Mouse (Mus musculus) left cerebral cortex, postnatal 4 days (tissue): ENCODE data around the gene Bloc1s4. TPM values are rescaled to one million over a fixed set of nuclear protein-coding genes. Genes with fewer than 3 reads are reported as not detected.

ENCODE experiments used
- DNase-seq: peaks from one replicate; pipeline ENCODE4 v3.0.0-alpha.2; 2022
- intact Hi-C: fragments of 180-260 bp; cut with DNase I; formaldehyde crosslinking; loops from one replicate; pipeline ENCODE4 v1.15.1; 2025
- total RNA-seq, 2 experiments: library from RNA; stranded (reverse); gene quantifications; 2 replicates each; pipeline ENCODE4 v1.2.3; 2021

Bloc1s4 gene
- total RNA-seq, 2 experiments from 2014 or later, result 15.2 to 17.5 TPM

DNA sequence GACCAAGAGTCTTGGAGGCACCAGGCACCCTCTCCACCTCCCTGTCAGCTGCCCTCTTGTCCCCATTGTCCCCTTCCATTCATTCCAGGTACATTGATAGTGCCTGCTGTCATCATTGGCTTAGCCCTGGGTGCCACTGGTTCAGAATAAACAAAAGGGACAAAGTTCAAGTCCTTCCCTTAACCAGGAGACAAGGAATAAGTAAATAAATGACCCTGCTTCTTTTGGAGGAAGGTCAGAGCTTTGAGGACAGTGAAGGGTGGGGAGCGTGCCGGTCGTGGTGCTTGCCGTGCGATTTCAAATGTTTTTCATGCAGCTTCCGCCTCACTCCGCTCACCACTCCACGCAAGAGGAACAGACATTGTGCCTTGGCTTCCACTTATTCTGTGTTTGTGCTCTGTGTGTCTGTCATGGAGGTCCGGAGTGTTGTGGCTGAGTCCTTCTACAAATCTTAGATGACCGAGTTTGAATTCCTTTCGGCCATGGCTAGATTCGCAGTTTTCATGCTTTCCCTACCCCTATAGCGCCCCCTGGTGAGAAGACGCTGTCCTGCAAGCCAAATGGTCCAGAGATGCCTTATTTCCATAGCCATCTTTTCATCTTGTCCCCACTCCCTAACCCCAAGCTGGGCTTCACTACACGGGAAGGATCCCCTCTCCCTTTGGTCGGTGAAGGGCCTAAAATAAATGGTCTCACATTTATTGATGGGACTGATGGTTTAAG, 6.2 kb downstream of the Bloc1s4 start:
- DNase-seq, result peak; percentile 85
- intact Hi-C loops, result loop anchor here (5.0 to 10.0 kb wide), 3 partner anchors 140 to 767 kb away; no protein-coding TSS in a partner anchor

DNA sequence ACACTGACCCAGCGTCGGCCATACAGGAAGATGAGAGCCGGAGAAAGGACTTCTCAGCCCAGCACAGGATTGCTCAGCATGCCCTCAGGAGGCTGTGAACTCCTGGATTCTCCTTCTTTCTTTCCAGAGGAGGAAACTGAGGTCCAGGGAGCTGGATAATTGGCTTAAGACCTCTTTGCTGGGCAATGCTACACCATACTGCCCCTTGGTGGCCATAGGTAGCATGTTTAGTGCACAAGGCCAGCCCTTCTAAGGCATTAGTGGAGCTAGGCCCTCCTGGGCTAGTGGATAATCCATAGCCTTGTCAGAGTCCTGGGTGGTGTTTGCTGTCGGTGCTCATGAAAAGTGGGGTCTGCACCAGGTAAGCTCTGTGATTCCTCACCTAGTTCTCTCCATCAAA, 8.6 kb downstream of the Bloc1s4 start:
- DNase-seq, result peak; percentile 64
- intact Hi-C loops, result loop anchor here (5.0 to 10.0 kb wide), 3 partner anchors 138 to 765 kb away; no protein-coding TSS in a partner anchor

DNA sequence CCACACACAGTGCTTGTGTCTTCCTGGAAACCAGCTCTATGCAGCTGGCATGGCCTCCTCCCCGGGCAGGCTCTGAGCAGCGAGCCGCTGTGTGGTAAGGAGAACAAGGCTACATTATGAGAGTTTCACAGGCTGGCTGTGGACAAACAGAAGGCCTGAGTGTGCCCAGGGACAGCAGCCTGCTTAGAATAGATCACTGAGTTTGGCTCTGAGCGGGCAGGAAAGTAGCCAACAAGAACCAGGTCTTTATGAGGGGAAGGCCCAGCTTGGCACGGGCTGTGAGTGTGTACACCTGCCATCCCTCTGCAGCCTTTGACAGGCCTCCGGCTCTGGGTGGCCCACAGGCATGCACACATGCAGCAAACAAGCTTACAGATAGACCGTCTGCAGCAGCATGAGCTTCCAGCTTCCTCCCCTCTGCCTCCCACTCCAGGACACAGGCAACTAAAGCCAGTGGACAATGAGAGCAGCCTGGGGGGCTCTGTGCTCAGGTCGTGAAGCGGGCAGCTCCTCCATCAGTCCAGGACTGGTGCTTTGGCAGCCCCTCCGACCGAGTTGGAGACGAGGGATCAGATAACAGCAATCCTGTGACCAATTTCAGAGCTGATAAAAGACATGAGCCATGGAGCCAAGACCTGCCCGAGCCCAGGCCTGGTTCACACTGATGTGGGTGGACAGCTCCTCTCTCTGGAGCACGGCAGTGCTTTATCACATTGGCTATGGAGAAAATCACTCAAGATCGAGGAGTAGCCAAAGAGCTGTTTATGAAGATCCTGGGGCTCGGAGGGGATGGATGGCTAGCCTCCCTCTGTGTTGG, 9.4 kb downstream of the Bloc1s4 start:
- peak; percentile 91 for DNase-seq
- intact Hi-C loops, result no loop called here

GRCm38 (mm10) chr5:36737765-36738164, 10.7 kb downstream of the Bloc1s4 start:
- no peak for DNase-seq
- intact Hi-C loops, result no loop called here

GRCm38 (mm10) chr5:36736009-36736408, 12.4 kb downstream of the Bloc1s4 start:
- intact Hi-C loops, result no loop called here

GRCm38 (mm10) chr5:36735106-36735505, 13.3 kb downstream of the Bloc1s4 start:
- intact Hi-C loops, result no loop called here
- DNase-seq, result no peak

More at GRCm38 (mm10) chr5:36736009-36736408, 12.4 kb downstream of the Bloc1s4 start:
- DNase-seq, result peak; percentile 45

DNA sequence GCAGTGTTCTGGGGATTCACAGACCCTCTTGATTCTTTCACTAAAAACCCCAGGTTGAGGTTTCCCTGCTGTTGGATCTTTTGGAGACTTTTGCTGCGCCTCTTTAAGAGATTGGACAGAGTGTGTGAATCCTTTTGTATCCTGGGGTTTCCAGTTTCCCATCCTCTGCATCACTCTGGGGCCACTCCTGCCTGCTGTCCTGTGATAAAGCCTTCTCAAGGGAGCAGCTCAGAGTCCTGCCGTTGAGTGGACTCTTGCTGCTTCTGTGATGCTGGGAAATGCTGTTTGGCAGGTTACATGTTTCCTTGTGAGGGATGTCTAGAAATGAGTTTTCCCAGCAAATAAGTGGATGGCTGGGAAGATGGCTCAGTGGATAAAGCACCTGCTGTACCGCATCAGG, 15.0 kb downstream of the Bloc1s4 start:
- intact Hi-C loops, result no loop called here
- no peak for DNase-seq

- intact Hi-C loops, result no loop called here
- no peak for DNase-seq
Observed at GRCm38 (mm10) chr5:36731901-36732652, 16.4 kb downstream of the Bloc1s4 start.

GRCm38 (mm10) chr5:36730689-36731088, 17.8 kb downstream of the Bloc1s4 start:
- intact Hi-C loops, result no loop called here

DNA sequence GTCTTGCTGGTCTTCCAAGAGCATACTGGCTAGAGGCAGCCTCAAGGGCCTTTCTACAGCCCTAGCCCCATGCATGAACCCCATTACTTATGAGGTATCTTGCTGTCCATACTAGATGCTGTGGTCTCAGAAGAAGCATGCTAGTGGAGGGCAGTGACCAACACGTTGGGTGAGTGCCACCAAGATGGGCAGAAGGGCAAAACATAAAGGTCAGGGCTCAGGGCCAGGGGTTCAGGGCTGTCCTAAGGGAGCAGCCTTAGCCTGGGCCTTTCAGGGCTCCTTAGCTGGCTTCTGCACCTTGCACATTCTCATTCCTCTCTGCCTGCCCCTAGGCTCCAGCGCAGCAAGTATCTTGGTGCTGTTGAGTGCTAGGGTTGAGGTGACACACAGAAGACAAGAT, 18.5 kb downstream of the Bloc1s4 start:
- intact Hi-C loops, result no loop called here
- DNase-seq, result no peak

More at GRCm38 (mm10) chr5:36730689-36731088, 17.8 kb downstream of the Bloc1s4 start:
- DNase-seq, result peak; percentile 27

GRCm38 (mm10) chr5:36729086-36729473, 19.4 kb downstream of the Bloc1s4 start:
- no peak for DNase-seq

DNA sequence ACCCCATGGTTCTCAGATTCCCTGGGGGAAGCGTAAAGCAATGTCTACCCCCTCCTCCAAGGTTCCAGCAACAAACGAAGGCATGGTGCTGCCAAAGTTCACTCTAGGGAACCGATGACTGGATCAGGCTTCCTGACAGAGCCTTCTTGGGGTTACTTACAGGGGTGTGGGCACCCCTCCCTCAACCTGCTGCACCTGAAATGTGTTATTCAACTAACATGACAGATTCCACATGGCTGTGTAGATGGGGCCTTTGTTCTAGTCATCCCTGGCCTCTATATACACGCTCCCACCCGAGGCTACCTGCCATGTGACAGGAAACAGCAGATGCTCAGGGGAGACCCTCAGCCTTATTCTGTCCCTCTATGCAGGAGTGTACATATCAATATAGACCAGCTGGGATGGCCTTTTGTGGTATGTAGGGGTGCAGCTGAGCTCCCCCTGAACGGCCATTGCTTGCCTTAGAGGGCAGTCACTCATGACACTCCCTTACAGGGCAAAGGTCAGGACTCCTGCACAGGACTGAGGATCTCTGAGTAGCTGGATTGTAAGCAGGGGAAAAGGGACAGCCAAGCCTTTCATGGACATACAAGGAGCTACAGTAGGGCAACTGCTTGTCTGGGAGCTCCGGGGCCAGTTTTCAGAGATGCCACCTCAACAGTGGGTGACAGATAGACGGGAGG, 19.9 kb downstream of the Bloc1s4 start:
- no peak for DNase-seq
- intact Hi-C loops, result no loop called here

More at GRCm38 (mm10) chr5:36729086-36729473, 19.4 kb downstream of the Bloc1s4 start:
- intact Hi-C loops, result no loop called here

- intact Hi-C loops, result no loop called here
- peak; percentile 43 for DNase-seq
Observed at GRCm38 (mm10) chr5:36727776-36728175, 20.7 kb downstream of the Bloc1s4 start.

DNA sequence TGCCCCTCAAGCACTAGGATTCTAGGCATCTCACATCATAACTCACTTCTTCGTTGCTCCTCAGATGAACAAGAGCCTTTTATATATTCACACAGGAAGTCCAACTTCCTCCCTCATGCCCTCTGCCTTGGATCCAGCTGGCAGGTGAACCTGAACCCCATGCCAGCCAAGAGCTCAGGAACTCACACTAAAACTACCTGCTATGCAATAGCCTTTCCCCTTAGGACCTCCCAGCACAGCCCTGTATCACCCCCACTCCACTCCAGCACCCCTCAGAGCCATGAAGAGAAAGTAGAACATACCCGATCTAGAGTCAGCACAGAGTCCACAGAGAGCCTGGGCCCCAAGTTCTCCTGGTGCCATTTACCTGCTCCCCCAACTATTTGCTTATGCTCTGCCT, 21.3 kb downstream of the Bloc1s4 start:
- intact Hi-C loops, result no loop called here

GRCm38 (mm10) chr5:36726387-36726801, 22.1 kb downstream of the Bloc1s4 start:
- no peak for DNase-seq
- intact Hi-C loops, result no loop called here

More for the DNA sequence above, 21.3 kb downstream of the Bloc1s4 start:
- DNase-seq, result no peak

- no peak for DNase-seq
- intact Hi-C loops, result no loop called here
Observed at GRCm38 (mm10) chr5:36725861-36726260, 22.6 kb downstream of the Bloc1s4 start.

GRCm38 (mm10) chr5:36724274-36724673, 24.2 kb downstream of the Bloc1s4 start:
- DNase-seq, result no peak
- intact Hi-C loops, result no loop called here

GRCm38 (mm10) chr5:36723356-36723755, 25.1 kb downstream of the Bloc1s4 start:
- intact Hi-C loops, result no loop called here
- DNase-seq, result no peak

DNA sequence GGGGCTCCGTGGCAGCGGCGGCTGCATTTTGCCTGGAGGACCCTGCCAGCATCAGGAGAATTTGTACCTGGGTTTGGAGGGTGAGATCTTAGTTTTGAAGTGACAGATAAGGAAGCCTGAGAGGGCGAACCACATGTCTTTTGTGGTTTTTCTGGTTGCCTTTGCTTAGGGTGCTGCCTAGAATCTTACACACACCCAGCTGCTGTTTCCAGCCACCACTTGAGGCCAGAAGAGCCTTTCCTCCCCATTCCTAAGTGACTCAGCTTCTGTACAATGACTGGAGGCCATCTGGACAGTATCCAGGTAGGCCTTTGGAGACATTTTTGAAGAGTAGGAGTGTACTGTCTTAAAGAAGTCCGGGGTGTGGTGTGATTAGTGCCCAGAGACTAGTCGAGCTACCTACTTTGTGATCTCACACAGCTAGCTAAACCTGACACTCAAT, 26.0 kb downstream of the Bloc1s4 start:
- intact Hi-C loops, result no loop called here
- DNase-seq, result no peak

DNA sequence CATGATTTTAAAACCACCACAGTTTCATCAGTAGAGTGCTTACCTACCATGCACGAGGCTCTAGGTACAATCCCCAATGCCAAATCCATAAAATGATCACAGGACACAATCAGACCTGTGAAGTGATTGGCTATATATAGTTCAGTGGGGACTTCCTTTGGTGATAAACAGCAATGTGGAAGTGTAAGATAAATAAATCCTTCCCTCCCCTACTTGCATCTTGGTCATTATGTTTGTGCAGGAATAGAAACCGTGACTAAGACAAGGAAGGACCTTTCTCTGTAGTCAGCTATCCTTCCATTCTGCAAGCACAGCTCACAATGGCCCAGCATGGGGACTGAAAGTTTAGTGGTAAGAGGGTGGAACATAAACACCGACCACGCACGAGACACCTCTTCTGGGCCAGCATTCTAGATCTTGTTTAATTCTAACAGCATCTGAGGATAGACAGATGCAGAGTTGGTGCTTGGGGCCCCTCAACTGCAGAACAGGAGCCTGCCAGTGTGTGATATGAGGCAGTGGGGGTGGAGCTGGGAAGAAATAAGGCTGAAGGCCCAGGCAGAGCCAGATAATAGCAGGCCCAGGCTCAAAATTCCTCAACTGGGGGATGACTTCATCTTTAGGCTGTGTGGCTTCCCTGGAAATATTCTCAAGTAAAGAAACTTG, 27.6 kb downstream of the Bloc1s4 start:
- no peak for DNase-seq
- intact Hi-C loops, result no loop called here
